ENCODE assay signal across 7 mouse cellular contexts in the genomic region with DNA sequence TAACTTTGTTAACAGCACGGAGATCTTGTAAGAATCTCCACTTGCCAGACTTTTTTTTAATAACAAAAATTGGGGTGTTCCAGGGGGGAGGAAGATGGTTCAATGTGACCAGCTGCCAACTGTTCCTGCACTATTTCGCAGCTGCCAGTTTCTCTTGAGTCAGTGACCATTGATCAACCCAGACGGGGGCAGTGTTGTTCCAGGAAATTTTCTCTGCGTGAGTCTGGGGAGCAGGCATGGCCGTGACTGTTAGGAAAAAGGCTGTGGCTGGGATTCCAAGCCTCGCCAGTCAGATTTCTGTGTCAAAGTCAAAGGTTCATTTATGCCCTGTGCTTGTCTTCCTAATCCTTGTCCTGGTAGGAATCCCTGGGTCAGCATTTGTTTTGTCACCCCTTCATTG.
DNase-seq lines count a peak whose midpoint lies in the region; ATAC-seq lines count a peak whose summit lies in the region.

No protein-coding gene starts in this region.

- H3K4me1 ChIP-seq in forebrain, embryonic 16.5 days (replicated peaks; ENCODE audit: control insufficient read depth, insufficient read depth, low read length): no peaks in the 10 kb centered on the region
- no peaks in the 10 kb centered on the region for H3K4me1 ChIP-seq in hindbrain, embryonic 14.5 days (replicated peaks; ENCODE audit: control insufficient read depth, insufficient read depth, low read length)
- peaks cover 3% of the 10 kb centered on the region; the same call in 1 of the 2 replicates for H3K4me1 ChIP-seq in midbrain, embryonic 15.5 days
- peaks cover 9% of the 10 kb centered on the region; the same call in 1 of the 2 replicates for H3K4me1 ChIP-seq in stomach, embryonic 16.5 days (ENCODE audit: control insufficient read depth, insufficient read depth, low read length)

- H3K36me3 ChIP-seq in forebrain, embryonic 16.5 days (ENCODE audit: control insufficient read depth, insufficient read depth): no peaks in the 10 kb centered on the region
- no peaks in the 10 kb centered on the region for H3K36me3 ChIP-seq in hindbrain, embryonic 14.5 days (replicated peaks; ENCODE audit: control insufficient read depth, insufficient read depth)
- no peaks in the 10 kb centered on the region for H3K36me3 ChIP-seq in midbrain, embryonic 15.5 days (replicated peaks)
- H3K36me3 ChIP-seq in stomach, embryonic 16.5 days (ENCODE audit: control insufficient read depth, insufficient read depth, low read length): no peaks in the 10 kb centered on the region

- no peak overlapping the region for H3K4me2 ChIP-seq in forebrain, embryonic 16.5 days (ENCODE audit: low read length)
- H3K4me2 ChIP-seq in hindbrain, embryonic 14.5 days (replicated peaks): no peak overlapping the region
- H3K4me2 ChIP-seq in midbrain, embryonic 15.5 days: no peak overlapping the region
- H3K4me2 ChIP-seq in stomach, embryonic 16.5 days (ENCODE audit: low read depth, low read length): no peak overlapping the region

- H3K27ac ChIP-seq in forebrain, embryonic 16.5 days (ENCODE audit: low read length): no peak overlapping the region
- H3K27ac ChIP-seq in hindbrain, embryonic 14.5 days: no peak overlapping the region
- no peak overlapping the region for H3K27ac ChIP-seq in midbrain, embryonic 15.5 days
- no peak overlapping the region for H3K27ac ChIP-seq in stomach, embryonic 16.5 days (ENCODE audit: low read length)

- H3K9me3 ChIP-seq in forebrain, embryonic 16.5 days (ENCODE audit: control insufficient read depth, low read length): no peaks in the 10 kb centered on the region
- H3K9me3 ChIP-seq in hindbrain, embryonic 14.5 days (ENCODE audit: control insufficient read depth, low read length): no peaks in the 10 kb centered on the region
- H3K9me3 ChIP-seq in midbrain, embryonic 15.5 days: no peaks in the 10 kb centered on the region
- no peaks in the 10 kb centered on the region for H3K9me3 ChIP-seq in stomach, embryonic 16.5 days (replicated peaks; ENCODE audit: control insufficient read depth, low read length)

- DNase-seq in NIH3T3 (ENCODE audit: low read depth): peak; percentile 91
- DNase-seq in adrenal gland, postnatal 4 days (ENCODE audit: low spot score in 2 of 2): peak; percentile 35 to 63
- peak; percentile 84 for DNase-seq in hindbrain, embryonic 14.5 days (ENCODE audit: low spot score)
- peak; percentile 81 to 87 for DNase-seq in left cerebral cortex, adult 18-20 months (ENCODE audit: low spot score in 2 of 2)

- H3K27me3 ChIP-seq in forebrain, embryonic 16.5 days (replicated peaks; ENCODE audit: control insufficient read depth, insufficient read depth, low read length): no peaks in the 10 kb centered on the region
- H3K27me3 ChIP-seq in hindbrain, embryonic 14.5 days (ENCODE audit: control insufficient read depth, insufficient read depth, low read length): no peaks in the 10 kb centered on the region
- H3K27me3 ChIP-seq in midbrain, embryonic 15.5 days (replicated peaks): 0 out of 2 replicates have a peak, but pooled peaks cover 3% of the 10 kb centered on the region
- H3K27me3 ChIP-seq in stomach, embryonic 16.5 days (ENCODE audit: control insufficient read depth, insufficient read depth, low read length): no peaks in the 10 kb centered on the region

- H3K4me3 ChIP-seq in forebrain, embryonic 16.5 days (replicated peaks; ENCODE audit: low read length): no peak overlapping the region
- no peak overlapping the region for H3K4me3 ChIP-seq in hindbrain, embryonic 14.5 days (replicated peaks; ENCODE audit: low read length)
- H3K4me3 ChIP-seq in midbrain, embryonic 15.5 days: no peak overlapping the region
- no peak overlapping the region for H3K4me3 ChIP-seq in stomach, embryonic 16.5 days (replicated peaks; ENCODE audit: low read length)

- H3K9ac ChIP-seq in forebrain, embryonic 16.5 days (replicated peaks; ENCODE audit: low read depth, low read length): no peak overlapping the region
- H3K9ac ChIP-seq in hindbrain, embryonic 14.5 days: no peak overlapping the region
- H3K9ac ChIP-seq in midbrain, embryonic 15.5 days: no peak overlapping the region
- H3K9ac ChIP-seq in stomach, embryonic 16.5 days (ENCODE audit: low read length): 0 out of 2 replicates have a peak overlapping the region, but pooled peaks have one; percentile 2

- ATAC-seq in forebrain, embryonic 16.5 days: peak; percentile 54; the same call in 1 of the 2 replicates
- no peak for ATAC-seq in hindbrain, embryonic 14.5 days (ENCODE audit: low FRiP score)
- ATAC-seq in midbrain, embryonic 15.5 days (replicated peaks): peak; percentile 73; the same call in 1 of the 2 replicates
- ATAC-seq in stomach, embryonic 16.5 days (ENCODE audit: insufficient read depth, low FRiP score): no peak; the same call in 1 of the 2 replicates

- WGBS in forebrain, embryonic 16.5 days: 12% methylated on average over 6 of the region's 6 CpGs
- WGBS in hindbrain, embryonic 14.5 days: 18% methylated on average over 6 of the region's 6 CpGs
- WGBS in midbrain, embryonic 15.5 days: 18% methylated on average over 6 of the region's 6 CpGs
- 7% methylated on average over 6 of the region's 6 CpGs for whole genome bisulfite sequencing in stomach, embryonic 16.5 days

Comparison
In these comparisons a context has a peak if more than half of its experiments do, and no peak if none do; other contexts are left out.
1. ATAC-seq: peak in forebrain, embryonic 16.5 days (single experiment) and midbrain, embryonic 15.5 days (single experiment); none in hindbrain, embryonic 14.5 days (single experiment) and stomach, embryonic 16.5 days (single experiment).
2. Peak in every context shown above with its lines, with median percentiles within 50 percentile points of each other: DNase-seq.